Mouse (Mus musculus): Measurements from ENCODE around the gene Ctu2.

Gene Ctu2

DNA sequence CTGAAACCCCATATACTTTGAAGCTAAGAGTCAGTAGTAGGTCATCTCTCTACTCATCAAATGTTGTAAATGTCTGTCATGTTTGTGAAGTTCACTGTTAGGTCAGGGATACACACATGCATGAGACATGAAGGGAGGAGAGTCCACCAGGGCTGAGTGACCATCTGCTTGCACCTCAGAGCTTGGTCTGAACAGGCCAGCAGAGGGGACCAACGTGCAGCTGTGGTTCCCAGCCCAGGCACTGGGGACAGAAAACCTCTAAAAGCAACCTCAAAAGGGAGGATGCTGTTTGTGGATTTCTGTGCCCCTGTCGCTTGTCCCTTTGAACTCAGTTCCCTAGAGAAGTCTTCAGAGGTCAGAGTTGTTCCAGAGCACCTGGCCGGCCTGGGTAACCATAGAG lies 30.7 kb upstream of the Ctu2 start:
- DNase-seq (ENCODE audit: low read depth, low spot score), result no peak

DNA sequence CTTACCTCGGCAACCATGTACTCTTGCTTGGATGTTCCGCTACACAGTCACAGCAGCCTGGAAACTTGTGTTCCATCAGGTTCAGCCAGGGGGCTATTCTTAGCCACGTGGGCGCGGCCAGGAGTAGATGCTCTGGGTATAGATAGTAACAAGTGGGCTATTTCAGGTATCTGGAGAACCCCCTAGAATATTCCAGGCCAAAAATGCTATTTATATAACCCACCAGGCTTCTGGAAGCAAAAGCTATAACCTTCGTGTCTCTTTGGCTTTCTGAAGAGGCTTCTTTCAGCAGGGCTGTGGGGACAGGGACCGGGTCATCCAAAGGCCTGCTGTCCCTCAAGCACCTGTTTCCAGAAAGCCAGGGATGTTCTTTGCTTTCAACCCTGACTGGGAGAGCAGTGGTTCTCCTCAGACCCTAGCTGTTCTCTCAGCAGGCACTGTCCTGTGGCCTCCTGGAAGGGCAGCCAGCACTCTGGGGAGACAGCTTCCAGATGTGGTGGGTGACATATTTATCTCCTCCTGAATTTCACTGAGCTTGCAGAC lies 24.7 kb upstream of the Ctu2 start:
- DNase-seq (ENCODE audit: low read depth, low spot score), result no peak

DNA sequence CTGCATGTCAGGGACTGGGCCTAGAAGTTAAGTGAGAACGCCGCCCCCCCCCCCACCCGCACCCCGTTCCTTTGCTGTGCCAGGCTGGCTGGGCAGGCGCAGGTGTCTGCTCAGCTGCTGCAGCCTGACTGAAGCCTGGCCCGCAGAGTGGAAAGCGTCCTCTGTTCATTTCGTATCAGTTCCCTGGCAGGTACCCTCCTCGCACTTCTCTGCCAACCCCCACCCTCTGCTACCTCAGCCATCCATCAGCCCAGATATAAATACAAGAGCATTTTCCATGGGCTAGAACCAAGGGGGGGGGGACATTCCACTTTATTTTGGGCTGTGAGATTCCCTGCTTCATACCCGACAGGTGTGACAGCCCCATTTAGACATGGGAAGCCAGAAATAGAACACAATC lies 23.8 kb upstream of the Ctu2 start:
- DNase-seq (ENCODE audit: low read depth, low spot score), result no peak

DNA sequence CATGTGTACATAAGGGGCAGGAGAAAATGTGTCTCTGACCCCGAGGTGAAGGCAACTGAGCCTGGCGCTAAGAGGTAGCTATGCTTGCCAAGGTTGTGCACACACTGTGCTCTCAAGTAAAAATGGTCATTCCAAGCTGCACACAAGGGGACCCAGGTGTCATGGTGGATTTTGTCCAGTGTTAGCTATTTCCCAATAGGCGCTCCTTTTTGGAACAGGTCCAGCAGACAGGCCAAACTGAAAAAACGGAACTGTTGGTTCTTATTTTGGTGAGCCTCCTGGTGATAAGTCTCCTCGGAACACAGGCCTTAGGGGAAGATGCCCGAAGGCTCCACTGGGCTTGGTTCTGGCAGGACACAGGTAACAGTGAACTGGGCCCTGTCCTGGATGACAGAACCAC lies 21.5 kb upstream of the Ctu2 start:
- no peak for DNase-seq (ENCODE audit: low read depth, low spot score)

DNA sequence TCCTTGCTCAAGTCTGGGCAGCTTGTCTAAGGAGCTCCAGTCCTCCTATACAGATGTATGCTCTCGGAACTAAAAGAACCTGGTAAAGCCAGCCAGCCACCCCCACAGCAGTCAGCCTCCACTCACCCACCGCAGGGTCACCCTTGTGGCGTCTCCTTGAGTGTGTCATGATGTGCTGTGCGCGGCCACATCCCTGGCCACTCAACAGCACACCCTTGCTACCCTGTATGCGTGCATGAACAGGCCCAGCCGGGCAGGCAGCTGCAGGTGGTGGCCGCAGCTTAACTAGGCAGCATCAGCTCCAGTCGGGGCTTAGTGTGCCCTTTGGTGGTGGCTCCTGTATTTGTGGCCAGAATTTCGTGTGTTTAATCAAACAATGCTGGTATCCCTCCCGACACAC lies 18.8 kb upstream of the Ctu2 start:
- DNase-seq (ENCODE audit: low read depth, low spot score), result no peak

DNA sequence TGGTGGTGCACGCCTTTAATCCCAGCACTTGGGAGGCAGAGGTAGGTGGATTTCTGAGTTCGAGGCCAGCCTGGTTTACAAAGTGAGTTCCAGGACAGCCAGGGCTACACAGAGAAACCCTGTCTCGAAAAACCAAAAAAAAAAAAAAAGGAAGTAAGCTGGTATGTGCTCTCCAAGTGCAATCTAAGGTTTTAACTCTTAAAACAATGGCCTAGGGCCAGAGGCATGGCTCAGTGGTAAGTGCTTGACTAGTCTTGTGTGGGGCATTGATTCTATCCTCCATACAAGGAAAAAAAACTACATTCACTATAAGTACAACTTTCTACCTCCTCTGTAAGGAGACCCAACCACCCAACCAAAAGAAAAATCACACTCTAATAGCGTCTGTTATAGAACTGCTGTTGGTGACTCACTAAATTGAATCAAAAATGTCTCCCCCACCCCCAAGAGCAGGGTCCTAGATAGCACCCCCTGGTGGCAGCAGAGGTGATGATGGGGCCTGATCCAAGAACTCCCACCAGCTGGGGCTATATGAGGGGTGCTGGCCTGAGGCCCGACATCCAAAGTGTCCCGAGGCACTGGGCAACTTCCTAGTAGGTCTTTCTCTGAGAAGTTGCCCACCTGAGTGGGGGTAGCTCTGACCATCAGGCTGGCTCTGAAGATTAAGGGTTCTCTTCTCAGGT lies 16.6 kb upstream of the Ctu2 start:
- no peak for DNase-seq (ENCODE audit: low read depth, low spot score)

DNA sequence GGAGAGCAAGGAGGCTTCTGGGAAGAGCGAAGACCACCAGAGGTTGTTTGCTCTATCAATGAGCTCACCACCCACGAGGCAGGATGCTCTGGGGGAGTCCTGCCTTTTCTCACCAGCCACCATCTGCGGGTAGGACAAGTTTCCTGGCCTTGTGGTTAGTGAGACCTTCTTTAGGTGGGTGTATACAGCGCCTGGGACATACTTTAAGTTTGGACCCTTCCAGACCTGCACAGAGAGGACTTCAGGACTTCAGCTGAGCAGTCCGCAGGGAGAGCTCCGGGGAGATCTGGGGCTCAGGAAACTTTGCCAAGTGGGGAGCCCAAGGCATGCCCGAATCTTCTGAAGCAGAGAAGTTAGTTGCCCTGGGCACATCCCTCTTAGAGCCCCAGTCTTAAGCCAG lies 16.0 kb upstream of the Ctu2 start:
- DNase-seq (ENCODE audit: low read depth, low spot score), result no peak

DNA sequence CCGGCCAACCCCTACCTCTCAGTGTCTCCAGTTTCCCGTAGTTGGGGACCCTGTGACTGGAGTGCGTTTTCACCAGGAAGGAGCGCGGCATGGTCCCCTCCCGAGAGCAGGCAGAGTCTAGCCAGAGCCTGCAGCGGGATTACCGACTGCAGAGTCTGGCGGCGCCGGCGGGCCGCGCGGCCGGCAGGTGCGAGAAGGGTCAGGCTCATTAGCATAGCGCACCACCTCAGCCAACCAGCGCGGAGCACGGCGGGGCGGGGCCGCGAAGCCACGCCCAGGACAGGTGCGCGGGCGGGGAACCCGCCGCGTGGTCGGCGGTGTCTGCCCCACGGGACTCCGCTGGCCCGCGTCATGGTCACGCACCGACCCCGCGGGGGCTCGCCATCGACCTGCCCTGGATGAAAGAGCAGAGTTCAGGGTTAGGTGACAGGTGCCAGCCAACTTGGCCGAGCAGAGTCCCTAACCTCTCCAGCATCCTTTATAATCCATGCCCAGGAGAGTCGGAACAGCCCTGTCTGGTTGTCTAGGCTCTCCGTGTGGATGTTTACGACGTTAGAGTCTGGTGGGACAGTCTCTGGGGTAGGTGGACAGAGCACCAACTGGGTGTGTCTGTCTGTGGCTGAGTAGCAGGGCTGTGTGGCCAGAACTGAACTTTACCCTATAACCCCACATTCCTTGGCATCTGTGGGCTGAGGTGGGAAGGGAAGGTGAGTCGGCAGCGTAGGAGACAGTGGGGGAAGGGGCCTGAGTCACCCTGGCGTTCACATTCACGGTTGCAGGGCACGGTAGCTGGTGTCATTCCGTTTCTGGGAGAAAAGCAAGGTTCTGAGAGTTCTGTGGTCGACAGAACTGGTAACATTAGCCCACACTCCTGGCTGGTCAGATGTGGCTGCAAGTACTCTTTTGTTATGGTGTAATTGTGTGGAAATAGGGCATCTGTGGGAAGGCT lies 15.1 kb upstream of the Ctu2 start, which contains the start of gene Snai3:
TSS of gene Snai3 (minus strand) at position 210 of the 949 bp plus-strand sequence.
- peak; percentile 54 for DNase-seq (ENCODE audit: low read depth, low spot score)

DNA sequence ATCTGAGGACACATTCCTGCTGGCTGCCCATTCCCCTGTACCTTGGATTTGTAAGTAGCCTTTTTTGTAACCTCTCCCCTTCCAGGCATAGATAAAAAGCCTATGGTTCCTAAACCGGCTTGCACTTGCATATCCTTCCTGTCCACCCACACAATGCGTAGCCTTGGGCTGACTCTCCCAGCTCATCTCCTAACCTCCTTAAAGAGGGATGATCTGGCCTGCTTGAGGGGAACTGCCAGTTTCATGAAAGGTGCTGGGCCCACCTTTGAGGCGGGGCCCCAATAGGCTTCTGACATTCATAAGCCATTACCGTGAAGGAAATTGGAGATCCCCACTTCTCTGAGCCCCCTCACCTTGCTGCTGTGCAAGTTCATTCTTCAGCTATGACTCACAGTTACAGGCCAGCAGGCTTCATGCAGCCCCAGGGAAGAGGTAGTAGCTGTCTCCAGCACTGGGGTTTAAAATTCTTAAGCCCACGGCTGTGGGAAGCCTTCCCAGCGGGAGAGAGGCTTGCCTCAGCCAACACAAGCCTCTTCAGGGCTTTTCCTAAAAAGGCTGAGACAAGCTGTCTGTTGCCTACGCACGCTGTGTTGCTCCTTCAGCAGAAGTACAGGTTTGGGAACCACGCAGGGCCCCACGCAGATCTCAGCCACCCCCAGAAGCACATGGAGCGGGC lies 14.3 kb upstream of the Ctu2 start:
- no peak for DNase-seq (ENCODE audit: low read depth, low spot score)

DNA sequence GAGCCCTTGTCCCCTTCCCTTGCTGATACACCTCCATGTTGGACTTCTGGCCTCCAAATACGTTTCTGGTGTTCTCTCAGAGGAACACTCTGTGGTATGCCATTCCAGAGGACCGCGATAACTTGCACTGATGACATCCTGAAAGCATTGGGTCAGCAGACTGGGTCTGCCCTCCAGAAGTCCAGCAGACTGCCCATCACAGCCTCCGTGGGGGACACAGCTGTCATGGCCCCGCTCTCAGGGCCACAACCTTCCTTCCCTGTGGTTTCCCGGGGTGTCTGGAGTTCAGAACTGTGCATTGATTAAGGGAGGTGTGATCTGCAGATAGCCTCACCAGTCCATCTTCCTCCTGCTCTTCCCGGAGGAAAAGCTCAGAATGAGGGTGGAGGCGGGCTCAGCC lies 13.4 kb upstream of the Ctu2 start:
- no peak for DNase-seq (ENCODE audit: low read depth, low spot score)

DNA sequence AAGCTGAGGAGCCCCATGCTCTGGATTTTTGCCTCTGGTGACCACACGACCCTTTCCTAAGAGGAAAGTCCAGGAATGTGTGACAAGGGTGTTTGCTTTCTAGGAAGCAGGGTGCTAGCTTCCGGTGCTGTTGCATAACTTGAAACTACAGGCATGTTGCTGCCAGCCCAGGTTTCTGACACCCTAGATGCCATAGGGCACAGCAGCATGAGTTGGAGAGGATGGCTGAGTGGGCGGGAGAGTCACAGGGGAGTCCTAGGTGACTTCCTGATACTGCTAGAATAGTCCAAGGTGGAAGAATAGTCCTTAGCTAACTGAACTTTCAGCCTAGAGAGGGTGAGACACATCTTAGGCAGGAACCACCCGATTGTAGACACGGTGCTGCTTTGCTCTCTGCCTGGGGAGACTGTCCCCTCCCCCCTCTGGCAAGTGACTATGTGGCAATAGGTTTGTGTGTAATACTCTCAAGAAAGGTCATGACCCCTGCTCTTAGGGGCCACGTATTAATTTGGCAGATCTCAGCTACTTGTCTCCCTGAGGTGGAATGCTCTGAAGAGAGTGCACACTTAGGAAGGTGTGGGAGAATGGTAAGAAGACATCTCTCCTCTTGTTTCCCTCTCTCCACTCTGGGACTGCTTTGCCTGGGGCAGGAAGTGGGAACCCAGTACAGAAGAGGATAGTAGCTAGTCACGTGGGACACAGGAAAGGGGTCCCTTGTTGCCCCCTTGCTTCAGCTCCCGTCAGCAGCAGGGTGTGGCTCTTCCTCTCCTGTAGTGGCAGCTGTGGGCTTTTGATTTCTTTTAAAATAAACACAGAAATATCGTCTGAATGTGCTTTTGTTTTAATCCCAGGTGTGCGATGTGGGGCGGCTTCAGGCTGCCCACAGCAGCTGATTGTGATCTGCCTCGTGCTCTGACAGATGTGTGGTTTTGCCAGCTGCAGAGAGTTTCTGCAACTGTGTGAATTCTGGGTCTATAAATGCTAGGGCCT lies 12.0 kb upstream of the Ctu2 start:
- no peak for DNase-seq (ENCODE audit: low read depth, low spot score)

DNA sequence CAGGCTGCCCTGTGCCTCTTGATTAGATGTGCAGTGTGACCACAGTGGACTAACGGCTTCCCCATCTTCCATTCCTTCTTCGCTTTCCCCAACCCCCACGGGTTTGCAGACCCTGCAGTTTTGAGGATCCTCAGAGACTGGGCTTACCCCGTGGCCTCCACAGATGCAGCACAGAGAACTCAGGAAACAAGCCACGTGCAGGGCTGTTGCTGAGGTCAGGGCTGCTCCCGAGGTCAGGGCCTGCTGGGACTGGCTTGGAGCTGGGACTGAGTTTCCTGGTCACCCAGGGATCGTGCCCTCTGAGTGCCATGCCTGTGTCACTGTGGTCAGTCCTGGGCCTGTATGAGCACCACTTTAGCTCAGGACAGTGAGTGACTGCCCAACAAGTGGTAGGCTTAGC lies 11.0 kb upstream of the Ctu2 start:
- no peak for DNase-seq (ENCODE audit: low read depth, low spot score)

DNA sequence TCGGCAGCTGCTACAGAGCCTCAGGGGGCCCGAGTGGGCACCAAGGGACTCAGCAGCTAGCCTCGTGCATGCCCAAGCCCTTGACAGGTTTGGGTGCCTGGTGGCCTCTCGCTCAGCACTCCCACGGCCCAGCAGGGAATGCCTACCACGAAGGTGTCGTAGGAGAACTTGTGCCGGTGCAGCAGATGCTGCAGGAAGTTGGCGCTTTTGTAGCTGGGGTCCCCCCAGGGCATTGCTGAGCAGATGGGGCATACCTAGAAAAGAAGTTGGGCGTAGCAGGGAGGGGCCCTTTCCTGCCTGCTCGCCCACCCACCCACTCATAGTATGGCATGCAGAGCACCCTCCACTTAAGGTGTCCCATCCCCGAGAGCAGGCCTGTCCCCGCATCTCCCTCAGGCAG lies 8.1 kb upstream of the Ctu2 start:
- no peak for DNase-seq (ENCODE audit: low read depth, low spot score)

DNA sequence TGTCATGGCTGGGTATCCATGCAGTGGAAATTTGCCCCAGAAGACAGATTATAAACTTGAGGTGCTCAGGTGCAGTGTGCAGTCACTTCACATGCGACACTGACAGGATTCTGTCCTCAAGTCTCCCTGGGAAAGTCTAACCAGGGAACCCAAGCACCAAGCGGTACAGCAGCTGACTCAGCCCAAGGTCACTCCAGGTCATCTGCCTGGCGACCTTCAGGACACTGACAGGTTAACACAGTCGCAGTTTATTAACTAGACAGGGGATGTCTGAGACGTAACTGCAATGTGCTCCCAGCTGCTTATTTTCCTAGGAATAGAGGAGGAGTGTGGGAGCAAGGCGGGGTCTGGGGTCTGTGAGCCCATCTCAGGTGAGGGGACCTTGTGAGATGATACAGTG lies 6.5 kb upstream of the Ctu2 start:
- no peak for DNase-seq (ENCODE audit: low read depth, low spot score)

DNA sequence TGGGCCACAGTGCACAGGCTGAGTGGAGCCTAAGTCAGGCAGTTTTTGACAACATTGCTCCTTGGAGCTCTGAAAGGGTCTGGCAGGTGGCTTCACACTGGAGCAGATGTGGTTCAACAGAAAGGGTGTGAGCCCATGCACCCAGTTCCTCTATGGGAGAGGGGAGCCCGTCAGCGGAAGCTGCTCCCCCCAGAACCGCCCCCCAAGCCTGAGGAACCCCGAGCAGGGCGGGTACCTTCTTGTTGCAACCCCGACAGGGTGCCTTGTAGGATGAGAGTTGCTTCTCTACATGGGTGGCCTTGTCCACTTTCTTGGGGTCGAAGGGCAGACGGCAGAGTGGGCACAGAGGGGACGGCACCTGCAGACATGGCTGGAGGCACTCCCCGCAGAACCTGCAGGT lies 6.0 kb upstream of the Ctu2 start:
- DNase-seq (ENCODE audit: low read depth, low spot score), result no peak

DNA sequence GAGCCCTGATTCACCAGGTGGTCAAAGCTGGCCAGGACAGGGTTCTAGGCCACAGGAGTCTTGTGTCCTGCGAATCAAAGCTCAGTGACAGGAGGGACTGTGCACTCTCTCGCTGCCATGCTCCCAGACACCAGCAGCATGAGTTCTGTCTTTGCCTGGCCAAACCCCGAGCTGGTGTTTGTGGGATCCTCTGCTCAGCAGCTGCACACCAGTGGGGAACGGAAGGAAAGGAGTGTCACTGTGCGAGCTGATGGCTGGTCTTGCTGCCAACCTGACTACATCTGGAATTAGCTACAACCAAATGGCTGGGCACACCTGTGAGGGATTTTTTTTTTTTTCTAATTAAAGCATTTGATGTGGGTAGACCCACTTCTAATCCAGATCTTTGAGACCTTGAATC lies 5.3 kb upstream of the Ctu2 start:
- no peak for DNase-seq (ENCODE audit: low read depth, low spot score)

DNA sequence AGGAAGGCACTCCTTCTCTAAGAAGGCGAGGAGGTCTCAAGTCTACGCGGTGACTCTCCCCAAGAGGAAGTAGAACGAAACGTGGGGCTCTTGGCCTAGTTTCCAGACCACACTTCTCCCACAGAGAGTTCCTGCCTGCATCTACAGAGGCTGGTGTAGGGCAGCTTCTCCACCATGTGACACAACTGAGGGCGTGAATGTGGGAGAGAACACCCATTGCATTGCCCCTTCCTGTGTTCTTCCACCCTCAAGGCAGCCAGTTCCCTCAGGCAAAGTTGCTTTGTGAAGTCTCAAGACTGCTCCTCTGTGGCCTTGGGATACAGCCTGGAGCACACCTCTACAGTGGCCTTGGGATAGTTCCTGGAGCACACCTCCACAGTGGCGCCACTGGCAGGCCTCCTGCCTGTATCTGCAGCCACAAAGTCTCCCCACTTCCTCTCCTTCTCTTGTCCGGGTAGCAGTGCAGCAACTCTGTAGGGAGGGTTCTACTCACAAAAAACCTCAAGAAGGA lies 2.0 kb upstream of the Ctu2 start:
- DNase-seq (ENCODE audit: low read depth, low spot score), result no peak

DNA sequence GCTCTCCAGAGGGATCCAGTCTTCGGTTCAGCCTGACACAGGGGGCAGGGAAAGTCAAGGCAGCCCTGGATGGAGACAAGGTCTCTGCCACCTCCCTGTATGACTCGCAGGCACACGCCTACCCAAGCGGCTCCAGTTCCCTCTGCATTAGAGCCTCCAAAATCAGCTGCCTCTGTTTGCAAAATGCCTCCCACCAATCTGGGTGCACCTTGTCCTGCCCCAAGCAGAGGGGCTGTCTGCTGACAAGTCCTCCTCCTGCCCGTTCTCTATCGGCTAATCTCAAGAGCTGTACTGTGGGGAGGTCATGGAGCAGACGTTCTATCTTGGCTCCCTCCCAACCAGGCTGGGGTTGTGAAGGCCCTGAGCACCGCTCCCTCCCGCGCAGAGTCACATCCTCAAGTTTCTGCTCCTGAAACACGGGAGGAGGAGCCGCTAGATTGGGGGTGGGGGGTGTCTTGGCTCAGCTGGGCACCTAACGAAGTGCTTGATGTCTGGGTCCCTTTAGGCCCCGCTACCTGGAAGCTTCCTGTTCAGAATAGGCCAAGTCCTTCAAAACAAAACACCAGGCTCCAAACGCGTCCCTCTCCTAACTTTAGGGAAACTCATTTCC lies 887 bp upstream of the Ctu2 start:
- no peak for DNase-seq (ENCODE audit: low read depth, low spot score)

DNA sequence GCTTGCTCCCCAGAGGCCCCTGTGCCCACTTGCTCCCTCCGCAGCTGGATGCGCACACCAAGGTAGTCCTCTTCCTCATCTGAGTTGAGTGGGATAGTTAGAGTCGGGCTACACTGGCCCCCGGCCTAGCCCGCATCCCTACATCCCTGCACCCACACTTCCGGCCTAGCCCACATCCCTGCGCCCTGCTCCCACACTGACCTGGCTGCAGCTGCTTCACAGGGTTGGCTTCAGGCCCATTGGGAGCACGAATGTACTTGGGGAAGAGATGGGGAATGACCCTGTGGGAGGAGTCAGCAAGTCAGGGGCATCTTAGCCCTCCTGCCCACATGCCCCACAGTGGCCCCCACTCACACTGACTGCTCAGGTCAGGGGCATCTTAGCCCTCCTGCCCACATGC lies 6.5 kb downstream of the Ctu2 start:
- DNase-seq (ENCODE audit: low read depth, low spot score), result no peak

DNA sequence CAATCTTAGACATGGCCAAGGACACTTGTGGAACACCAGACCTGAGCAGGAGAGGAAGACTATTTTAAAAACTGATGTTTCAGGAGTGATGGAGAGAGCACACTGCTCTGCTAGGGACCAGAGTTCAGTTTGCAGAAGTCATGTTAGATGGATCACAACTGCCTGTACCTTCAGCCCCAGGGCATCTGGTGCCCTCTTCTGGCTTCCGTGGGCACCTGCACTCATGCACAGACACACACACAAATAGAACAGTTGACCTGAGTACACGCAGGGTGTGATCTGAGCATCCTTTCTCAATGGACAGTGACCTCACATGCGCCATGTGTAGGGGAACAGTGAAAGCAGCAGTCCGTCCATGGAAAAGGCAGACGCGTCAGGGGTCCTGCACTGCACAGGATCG lies 7.9 kb downstream of the Ctu2 start:
- DNase-seq (ENCODE audit: low read depth, low spot score), result no peak

All from mesoderm, embryonic 11.5 days (tissue).